Mouse (Mus musculus): Measurements from ENCODE around the gene Nudt19. TPM values are rescaled to one million over a fixed set of nuclear protein-coding genes. Genes with fewer than 3 reads are reported as not detected.
A peak's percentile ranks its signal among the peaks of the same experiment; 100 is the strongest.

The Nudt19 gene
- 120 and 128 TPM in 2 replicates for polyA plus RNA-seq (2015; fragmentation: Nextera tagmentation; extraction: Ambion mirVana)

DNA sequence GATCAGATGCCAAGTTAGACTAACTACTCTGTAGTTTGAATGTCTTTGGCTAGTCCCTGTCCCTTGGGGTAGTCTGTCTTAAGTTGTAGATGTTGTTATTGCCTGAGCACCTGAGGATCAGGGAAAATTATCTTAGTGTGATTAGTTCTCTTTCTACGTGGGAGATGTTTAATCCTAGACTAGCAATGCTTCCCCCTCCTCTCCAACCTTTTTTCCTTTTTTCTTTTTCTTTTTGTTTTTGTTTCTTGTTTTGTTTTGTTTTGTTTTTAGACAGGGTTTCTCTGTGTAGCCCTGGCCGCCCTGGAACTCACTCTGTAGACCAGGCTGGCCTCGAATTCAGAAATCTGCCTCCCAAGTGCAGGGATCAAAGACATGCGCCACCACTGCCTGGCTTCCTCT is at the start of gene Nudt19:
Gene Nudt19 (minus strand): TSS at position 100 of the 399 bp plus-strand sequence.
- Histone ChIP-seq H3K4me1 (ENCODE audit: control insufficient read depth, insufficient read depth, low read length) (peaks cover 22% of the 10 kb centered on the region), H3K27ac (ENCODE audit: low read length) (peak within 1 kb of the TSS; percentile 100), H3K27me3 (replicated peaks; ENCODE audit: control insufficient read depth, insufficient read depth, low read length) (no peaks in the 10 kb centered on the region), H3K36me3 (ENCODE audit: control insufficient read depth, insufficient read depth, low read length) (peaks cover 4% of the 10 kb centered on the region; the same call in 1 of the 2 replicates), H3K4me2 (ENCODE audit: low read depth, low read length) (peak within 1 kb of the TSS; percentile 89), H3K9ac (ENCODE audit: low read depth, low read length) (peak within 1 kb of the TSS; percentile 97), H3K4me3 (ENCODE audit: low read length) (peak within 1 kb of the TSS; percentile 86), H3K9me3 (ENCODE audit: control insufficient read depth, low read length) (no peaks in the 10 kb centered on the region)
- 68% methylated on average over 4 of the region's 4 CpGs for WGBS
- ATAC-seq, result no peak

DNA sequence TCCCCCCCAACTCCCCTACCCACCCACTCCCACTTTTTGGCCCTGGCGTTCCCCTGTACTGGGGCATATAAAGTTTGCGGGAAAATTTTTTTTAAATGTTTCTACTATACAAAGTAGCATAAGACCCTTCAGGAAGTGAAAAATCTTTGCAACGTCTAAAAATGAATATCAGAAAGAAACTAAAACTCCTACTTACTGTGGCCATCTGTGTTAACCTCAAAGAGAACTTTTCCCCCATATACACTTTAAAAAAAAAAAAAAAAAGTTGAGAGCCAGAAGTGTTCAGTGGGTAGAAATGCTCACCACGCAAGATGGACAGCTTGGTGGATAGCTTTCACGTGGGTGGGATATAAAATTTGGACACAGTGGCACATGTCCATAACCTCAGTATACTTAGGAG is 46.7 kb upstream of the Nudt19 start:
- H3K4me1 ChIP-seq (ENCODE audit: control insufficient read depth, insufficient read depth, low read length), result no peaks in the 10 kb centered on the region
- H3K4me3 ChIP-seq (ENCODE audit: low read length), result no peak overlapping the region
- H3K36me3 ChIP-seq (ENCODE audit: control insufficient read depth, insufficient read depth, low read length), result peaks cover 17% of the 10 kb centered on the region
- no peak overlapping the region for H3K27ac ChIP-seq (ENCODE audit: low read length)
- no peak overlapping the region for H3K4me2 ChIP-seq (ENCODE audit: low read depth, low read length)
- 96% methylated on average over 5 of the region's 5 CpGs for WGBS
- no peaks in the 10 kb centered on the region for H3K9me3 ChIP-seq (ENCODE audit: control insufficient read depth, low read length)
- no peak for ATAC-seq
- no peaks in the 10 kb centered on the region for H3K27me3 ChIP-seq (replicated peaks; ENCODE audit: control insufficient read depth, insufficient read depth, low read length)
- no peak overlapping the region for H3K9ac ChIP-seq (ENCODE audit: low read depth, low read length)

DNA sequence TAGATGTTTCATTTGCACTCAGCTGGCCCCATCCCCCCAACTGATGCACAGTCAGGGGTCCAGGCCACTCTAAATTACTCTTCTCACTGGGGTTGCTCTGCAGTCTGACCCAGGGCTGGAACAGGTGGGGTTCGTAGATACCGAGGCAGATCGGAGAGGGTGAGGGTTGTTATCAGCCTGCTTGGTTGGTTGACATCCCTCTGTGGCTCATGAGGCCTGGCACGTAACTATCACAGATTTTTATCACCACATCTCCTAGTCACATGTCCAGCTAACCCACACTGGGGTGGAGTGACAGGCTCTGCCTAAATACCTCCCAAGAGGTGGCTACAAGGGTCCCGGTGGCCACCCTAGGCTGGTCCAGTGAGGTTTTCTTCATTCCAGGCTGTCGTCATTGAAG is 45.0 kb upstream of the Nudt19 start:
- no peak overlapping the region for H3K4me2 ChIP-seq (ENCODE audit: low read depth, low read length)
- peaks cover 7% of the 10 kb centered on the region; the same call in 1 of the 2 replicates for H3K36me3 ChIP-seq (ENCODE audit: control insufficient read depth, insufficient read depth, low read length)
- ATAC-seq, result no peak
- no peak overlapping the region for H3K9ac ChIP-seq (ENCODE audit: low read depth, low read length)
- H3K27ac ChIP-seq (ENCODE audit: low read length), result no peak overlapping the region
- H3K27me3 ChIP-seq (replicated peaks; ENCODE audit: control insufficient read depth, insufficient read depth, low read length), result no peaks in the 10 kb centered on the region
- 86% methylated on average over 6 of the region's 6 CpGs for WGBS
- no peaks in the 10 kb centered on the region for H3K4me1 ChIP-seq (ENCODE audit: control insufficient read depth, insufficient read depth, low read length)
- no peak overlapping the region for H3K4me3 ChIP-seq (ENCODE audit: low read length)
- no peaks in the 10 kb centered on the region for H3K9me3 ChIP-seq (ENCODE audit: control insufficient read depth, low read length)

DNA sequence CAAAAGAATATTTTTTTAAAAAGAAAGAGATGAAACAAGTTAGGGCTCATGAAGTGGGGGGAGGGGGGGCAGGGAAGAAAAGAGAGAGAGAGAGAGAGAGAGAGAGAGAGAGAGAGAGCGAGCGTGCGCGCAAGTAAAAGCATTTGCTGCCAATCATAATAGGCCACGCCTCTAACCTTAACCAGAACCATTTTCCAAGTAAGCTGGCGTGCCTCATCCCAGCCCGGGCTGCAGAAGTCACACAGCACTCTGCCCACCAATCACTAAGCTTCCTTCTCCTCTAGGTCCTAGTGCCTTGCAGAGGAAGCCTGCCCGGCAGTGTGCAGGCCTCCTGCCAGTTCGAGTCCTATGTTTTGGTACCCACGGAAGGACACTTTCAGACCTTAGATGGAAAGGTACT is 43.9 kb upstream of the Nudt19 start:
- Histone ChIP-seq H3K9ac (ENCODE audit: low read depth, low read length) (no peak overlapping the region), H3K4me1 (ENCODE audit: control insufficient read depth, insufficient read depth, low read length) (no peaks in the 10 kb centered on the region), H3K4me2 (ENCODE audit: low read depth, low read length) (no peak overlapping the region), H3K36me3 (ENCODE audit: control insufficient read depth, insufficient read depth, low read length) (peaks cover 12% of the 10 kb centered on the region; the same call in 1 of the 2 replicates), H3K27ac (ENCODE audit: low read length) (no peak overlapping the region), H3K4me3 (ENCODE audit: low read length) (no peak overlapping the region), H3K9me3 (ENCODE audit: control insufficient read depth, low read length) (no peaks in the 10 kb centered on the region), H3K27me3 (replicated peaks; ENCODE audit: control insufficient read depth, insufficient read depth, low read length) (no peaks in the 10 kb centered on the region)
- ATAC-seq, result no peak
- 90% methylated on average over 10 of the region's 10 CpGs for WGBS

DNA sequence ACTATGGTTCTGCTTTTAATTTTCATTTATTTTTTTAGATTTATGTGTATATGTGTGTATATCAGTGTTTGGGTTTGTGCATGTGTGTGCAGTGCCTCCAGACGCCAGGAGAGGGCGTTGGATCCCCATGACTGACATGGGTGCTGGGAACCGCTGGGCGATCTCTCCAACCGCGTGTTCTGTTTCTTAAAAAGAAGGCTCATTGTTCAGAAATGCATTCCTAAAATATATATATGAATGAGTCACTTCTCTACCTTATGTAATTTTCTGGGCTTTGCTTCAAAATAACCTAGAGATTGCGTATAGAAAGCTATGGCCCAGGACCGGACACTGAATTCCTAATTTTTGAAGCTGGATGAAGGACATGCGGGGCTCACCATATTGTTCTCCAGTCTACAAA is 43.4 kb upstream of the Nudt19 start:
- 93% methylated on average over 9 of the region's 9 CpGs for WGBS
- ATAC-seq, result no peak
- H3K36me3 ChIP-seq (ENCODE audit: control insufficient read depth, insufficient read depth, low read length), result peaks cover 12% of the 10 kb centered on the region; the same call in 1 of the 2 replicates
- no peaks in the 10 kb centered on the region for H3K27me3 ChIP-seq (replicated peaks; ENCODE audit: control insufficient read depth, insufficient read depth, low read length)
- no peak overlapping the region for H3K4me3 ChIP-seq (ENCODE audit: low read length)
- no peaks in the 10 kb centered on the region for H3K9me3 ChIP-seq (ENCODE audit: control insufficient read depth, low read length)
- no peaks in the 10 kb centered on the region for H3K4me1 ChIP-seq (ENCODE audit: control insufficient read depth, insufficient read depth, low read length)
- no peak overlapping the region for H3K4me2 ChIP-seq (ENCODE audit: low read depth, low read length)
- H3K9ac ChIP-seq (ENCODE audit: low read depth, low read length), result no peak overlapping the region
- no peak overlapping the region for H3K27ac ChIP-seq (ENCODE audit: low read length)

DNA sequence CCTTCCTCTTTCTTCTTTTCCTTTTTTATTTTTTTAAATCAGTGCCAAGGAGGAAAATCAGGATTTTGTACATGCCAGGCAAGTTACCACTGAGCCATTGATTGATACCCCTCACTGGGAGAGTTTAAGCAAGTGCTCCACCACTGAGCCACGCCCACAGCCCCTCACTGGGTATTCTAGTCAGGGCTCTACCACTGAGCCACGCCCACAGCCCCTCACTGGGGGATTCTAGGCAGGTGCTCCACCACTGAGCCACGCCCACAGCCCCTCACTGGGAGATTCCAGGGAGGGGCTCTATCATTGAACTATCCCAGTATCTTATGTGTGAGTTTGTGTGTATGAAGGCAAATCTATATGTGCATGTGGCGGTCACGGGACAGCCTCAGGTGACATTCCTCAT is 38.2 kb upstream of the Nudt19 start:
- Histone ChIP-seq H3K4me2 (ENCODE audit: low read depth, low read length) (no peak overlapping the region), H3K36me3 (ENCODE audit: control insufficient read depth, insufficient read depth, low read length) (peaks cover 25% of the 10 kb centered on the region), H3K9me3 (ENCODE audit: control insufficient read depth, low read length) (no peaks in the 10 kb centered on the region), H3K27me3 (replicated peaks; ENCODE audit: control insufficient read depth, insufficient read depth, low read length) (no peaks in the 10 kb centered on the region), H3K9ac (ENCODE audit: low read depth, low read length) (no peak overlapping the region), H3K4me1 (ENCODE audit: control insufficient read depth, insufficient read depth, low read length) (no peaks in the 10 kb centered on the region), H3K27ac (ENCODE audit: low read length) (no peak overlapping the region), H3K4me3 (ENCODE audit: low read length) (no peak overlapping the region)
- WGBS, result 87% methylated on average over 5 of the region's 5 CpGs
- ATAC-seq, result no peak

DNA sequence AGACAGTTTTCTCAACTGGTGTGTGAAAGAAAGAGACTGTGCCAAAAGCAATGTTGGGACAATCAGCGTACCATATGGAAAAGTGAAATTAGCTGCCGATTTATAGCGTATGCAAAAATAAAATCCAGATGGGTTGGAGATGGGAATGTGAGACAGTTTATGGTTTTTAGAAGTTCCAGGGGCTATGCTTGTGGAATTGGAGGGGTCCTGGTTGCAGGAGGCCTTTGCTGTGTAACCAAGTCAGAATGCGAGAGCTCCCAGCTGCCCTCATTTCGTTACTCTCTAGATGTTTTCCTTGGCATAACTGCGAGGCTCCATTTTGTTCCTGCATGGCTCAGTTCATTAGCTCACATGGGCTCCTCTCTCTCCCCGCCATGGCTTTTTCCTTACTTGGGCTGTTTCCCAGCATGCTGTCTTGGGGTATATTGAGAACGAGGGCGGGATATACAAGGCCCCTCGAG is 34.7 kb upstream of the Nudt19 start:
- Histone ChIP-seq H3K27ac (ENCODE audit: low read length) (no peak overlapping the region), H3K9me3 (ENCODE audit: control insufficient read depth, low read length) (no peaks in the 10 kb centered on the region), H3K4me1 (ENCODE audit: control insufficient read depth, insufficient read depth, low read length) (peaks cover 15% of the 10 kb centered on the region), H3K4me2 (ENCODE audit: low read depth, low read length) (no peak overlapping the region), H3K4me3 (ENCODE audit: low read length) (no peak overlapping the region), H3K9ac (ENCODE audit: low read depth, low read length) (no peak overlapping the region), H3K36me3 (ENCODE audit: control insufficient read depth, insufficient read depth, low read length) (peaks cover 23% of the 10 kb centered on the region), H3K27me3 (replicated peaks; ENCODE audit: control insufficient read depth, insufficient read depth, low read length) (no peaks in the 10 kb centered on the region)
- ATAC-seq, result no peak
- 92% methylated on average over 10 of the region's 10 CpGs for WGBS

DNA sequence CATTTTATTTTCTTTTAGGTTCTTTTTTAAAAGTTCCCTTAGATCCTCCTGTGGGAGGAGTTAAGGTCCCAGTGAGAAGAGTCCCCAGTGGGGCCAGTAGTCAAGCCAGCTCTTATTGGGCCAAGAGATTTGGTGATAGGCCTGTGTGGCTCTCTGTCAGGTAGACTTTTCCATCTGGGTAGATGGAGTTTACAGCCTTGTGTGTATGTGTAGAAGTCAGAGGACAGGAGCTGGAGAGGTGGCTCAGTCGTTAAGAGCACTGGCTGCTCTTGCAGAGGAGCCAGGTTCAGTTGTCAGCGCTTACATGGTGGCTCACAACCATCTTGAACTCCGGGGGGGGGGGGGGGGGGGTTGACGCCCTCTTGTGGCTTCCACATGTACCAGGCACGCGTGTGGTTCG is 33.4 kb upstream of the Nudt19 start:
- H3K9ac ChIP-seq (ENCODE audit: low read depth, low read length), result no peak overlapping the region
- no peak overlapping the region for H3K27ac ChIP-seq (ENCODE audit: low read length)
- H3K27me3 ChIP-seq (replicated peaks; ENCODE audit: control insufficient read depth, insufficient read depth, low read length), result peaks cover 4% of the 10 kb centered on the region
- H3K4me2 ChIP-seq (ENCODE audit: low read depth, low read length), result no peak overlapping the region
- peaks cover 15% of the 10 kb centered on the region for H3K4me1 ChIP-seq (ENCODE audit: control insufficient read depth, insufficient read depth, low read length)
- ATAC-seq, result no peak
- 68% methylated on average over 7 of the region's 7 CpGs for whole genome bisulfite sequencing
- no peak overlapping the region for H3K4me3 ChIP-seq (ENCODE audit: low read length)
- peaks cover 18% of the 10 kb centered on the region for H3K36me3 ChIP-seq (ENCODE audit: control insufficient read depth, insufficient read depth, low read length)
- H3K9me3 ChIP-seq (ENCODE audit: control insufficient read depth, low read length), result no peaks in the 10 kb centered on the region

DNA sequence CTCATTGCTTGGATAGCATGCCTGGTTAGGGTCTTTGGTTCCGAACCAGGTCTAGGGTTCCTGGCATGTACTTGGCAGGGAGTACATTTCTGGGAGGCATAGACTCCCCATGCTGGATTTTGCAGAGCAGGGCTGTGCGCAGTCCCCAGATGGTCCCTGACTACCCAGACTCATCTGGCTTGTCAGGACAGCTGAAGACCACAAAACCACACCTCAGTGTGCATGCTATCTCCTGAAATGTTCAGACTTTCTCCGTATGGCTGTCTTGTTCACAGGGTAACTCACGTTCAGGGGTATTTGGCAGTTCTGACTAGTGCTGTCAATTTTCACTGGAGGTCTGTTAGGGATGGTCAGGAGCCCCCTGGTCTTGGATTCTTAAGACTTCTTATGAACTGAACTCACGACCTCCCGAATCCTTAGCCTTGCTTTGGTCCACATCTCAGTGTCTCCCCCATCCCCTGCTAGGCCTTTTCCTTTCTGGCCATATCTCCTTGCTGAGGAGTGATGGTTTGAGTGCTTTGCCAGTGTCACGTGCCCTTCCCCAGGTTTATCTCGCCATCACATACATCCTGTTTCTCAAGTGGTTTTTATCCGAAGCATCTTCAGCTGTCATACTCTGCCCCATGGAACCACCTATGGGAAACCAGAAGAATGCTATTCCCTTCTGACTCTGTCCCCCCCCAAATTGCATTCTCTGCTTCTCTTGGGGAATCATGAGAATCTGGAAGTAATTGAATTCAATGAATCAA is 32.8 kb upstream of the Nudt19 start:
- Histone ChIP-seq H3K27ac (ENCODE audit: low read length) (no peak overlapping the region), H3K4me3 (ENCODE audit: low read length) (no peak overlapping the region), H3K36me3 (ENCODE audit: control insufficient read depth, insufficient read depth, low read length) (peaks cover 18% of the 10 kb centered on the region), H3K27me3 (replicated peaks; ENCODE audit: control insufficient read depth, insufficient read depth, low read length) (peaks cover 11% of the 10 kb centered on the region), H3K9me3 (ENCODE audit: control insufficient read depth, low read length) (no peaks in the 10 kb centered on the region), H3K4me2 (ENCODE audit: low read depth, low read length) (no peak overlapping the region), H3K9ac (ENCODE audit: low read depth, low read length) (no peak overlapping the region), H3K4me1 (ENCODE audit: control insufficient read depth, insufficient read depth, low read length) (peaks cover 17% of the 10 kb centered on the region)
- WGBS, result 79% methylated on average over 9 of the region's 9 CpGs
- ATAC-seq, result no peak

Data from intestine, embryonic 16.5 days (tissue).